Mouse (Mus musculus) brain, embryonic 14.5 days (tissue): ENCODE measurements around the gene Hsf5.

Experiments used
- CTCF ChIP-seq: fragments of 200-500 bp; IDR thresholded peaks from 2 replicates; pipeline ENCODE4 v1.5.1; 2012; ENCODE audit warnings: inconsistent platforms, mild to moderate bottlenecking, moderate library complexity, borderline replicate concordance; ENCODE audit not compliant: insufficient read depth, insufficient read length; ENCODE audit errors: extremely low read depth
- POLR2A ChIP-seq: fragments of 200-500 bp; IDR thresholded peaks from 2 replicates; pipeline ENCODE4 v1.6.1; 2012; ENCODE audit warnings: mild to moderate bottlenecking, inconsistent platforms, borderline replicate concordance; ENCODE audit not compliant: poor library complexity, insufficient read depth, insufficient read length, severe bottlenecking; ENCODE audit errors: extremely low read depth

DNA sequence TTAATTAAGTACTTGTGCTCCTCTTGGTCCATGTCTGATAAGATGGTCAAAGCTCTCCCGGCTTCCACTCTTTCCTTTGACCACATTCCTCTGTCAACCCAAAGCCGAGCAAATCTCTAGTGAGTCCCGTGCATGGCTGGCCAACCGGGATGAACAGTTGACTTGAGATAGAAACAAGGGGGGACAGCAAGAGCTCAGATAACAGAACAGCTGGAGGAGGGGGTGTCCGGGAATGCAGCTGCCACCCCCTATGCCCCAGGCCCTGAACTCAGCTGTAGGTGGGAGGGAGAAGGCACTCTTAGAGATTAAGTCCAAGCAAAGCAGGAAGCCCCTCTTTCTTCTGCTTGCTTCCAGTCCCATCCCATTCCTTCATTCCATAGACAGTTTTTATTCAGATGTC is 46.2 kb upstream of the Hsf5 start:
- no peak for TF ChIP-seq POLR2A
- TF ChIP-seq CTCF, result no peak
